Mouse (Mus musculus) erythroblast, embryonic 14.5 days (primary cell): ENCODE results near the gene Enpp6.

Experiments used
- GATA1 ChIP-seq: IDR thresholded peaks from 2 replicates; pipeline ENCODE4 v1.6.1; 2012; ENCODE audit warnings: low read length, inconsistent platforms, mixed read lengths
- TAL1 ChIP-seq: IDR thresholded peaks from 3 replicates; pipeline ENCODE4 v1.6.1; 2012; ENCODE audit warnings: low read length, inconsistent platforms, mixed read lengths

DNA sequence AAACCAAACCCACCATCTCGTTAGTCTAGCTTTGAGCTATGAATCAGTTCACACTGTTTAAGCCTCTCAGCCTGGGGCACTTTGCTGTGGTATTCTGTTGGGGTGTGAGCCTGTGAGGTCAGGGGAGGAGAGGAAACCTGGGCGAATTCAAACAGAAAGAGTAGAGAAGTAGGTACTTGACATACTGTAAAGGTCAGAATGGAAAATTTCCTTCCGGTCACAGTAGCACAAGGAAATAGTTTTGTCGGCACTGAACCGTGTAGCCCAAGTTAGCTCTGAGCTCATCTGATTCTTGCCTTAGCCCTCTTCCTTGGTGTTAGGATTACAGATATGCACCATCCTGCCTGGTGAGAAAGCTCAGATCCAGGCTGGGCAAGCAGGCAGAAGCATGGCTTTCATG lies 4.4 kb downstream of the Enpp6 start:
- TF ChIP-seq TAL1 = no peak
- no peak for TF ChIP-seq GATA1
